In genomic region chr13:49349836-49350505, GRCm38 (mm10) we compare ENCODE assay signal across 12 mouse cellular contexts.
"Had no signal": no experiment of that assay in that cellular context is flagged by ENCODE, and none has a peak within 500 bp of the region (broad histone marks: within the 10 kb centered on the region; RNA-seq: fewer than 3 reads in every experiment).

No protein-coding gene starts in this region.

- H3K4me2 ChIP-seq: intestine, embryonic 15.5 days; kidney, embryonic 15.5 days; lung, embryonic 15.5 days; midbrain, embryonic 15.5 days; neural tube, embryonic 13.5 days had no signal

- H3K4me3 ChIP-seq: intestine, embryonic 15.5 days; kidney, embryonic 15.5 days; left cerebral cortex, adult 2 months; limb, embryonic 10.5 days; lung, embryonic 15.5 days; midbrain, embryonic 15.5 days; neural tube, embryonic 13.5 days had no signal

- H3K27ac ChIP-seq: intestine, embryonic 15.5 days; kidney, embryonic 15.5 days; left cerebral cortex, adult 2 months; limb, embryonic 10.5 days; lung, embryonic 15.5 days; macrophage; midbrain, embryonic 15.5 days had no signal

- H3K9ac ChIP-seq: intestine, embryonic 15.5 days; kidney, embryonic 15.5 days; lung, embryonic 15.5 days; midbrain, embryonic 15.5 days; neural tube, embryonic 13.5 days had no signal

- ATAC-seq: intestine, embryonic 15.5 days; midbrain, embryonic 15.5 days had no signal

- H3K27me3 ChIP-seq: intestine, embryonic 15.5 days; kidney, embryonic 15.5 days; lung, embryonic 15.5 days; midbrain, embryonic 15.5 days; neural tube, embryonic 13.5 days had no signal

- DNase-seq: kidney, adult 2 months; kidney, postnatal 14 days; lung, postnatal 14 days; right cerebral cortex, postnatal 14 days had no signal

- H3K36me3 ChIP-seq: intestine, embryonic 15.5 days; lung, embryonic 15.5 days; midbrain, embryonic 15.5 days; neural tube, embryonic 13.5 days had no signal

- H3K9me3 ChIP-seq: intestine, embryonic 15.5 days; kidney, embryonic 15.5 days; limb, embryonic 10.5 days; lung, embryonic 15.5 days; midbrain, embryonic 15.5 days; neural tube, embryonic 13.5 days had no signal
